Comparison of ENCODE assay signal across 10 mouse cellular contexts in the genomic region with DNA sequence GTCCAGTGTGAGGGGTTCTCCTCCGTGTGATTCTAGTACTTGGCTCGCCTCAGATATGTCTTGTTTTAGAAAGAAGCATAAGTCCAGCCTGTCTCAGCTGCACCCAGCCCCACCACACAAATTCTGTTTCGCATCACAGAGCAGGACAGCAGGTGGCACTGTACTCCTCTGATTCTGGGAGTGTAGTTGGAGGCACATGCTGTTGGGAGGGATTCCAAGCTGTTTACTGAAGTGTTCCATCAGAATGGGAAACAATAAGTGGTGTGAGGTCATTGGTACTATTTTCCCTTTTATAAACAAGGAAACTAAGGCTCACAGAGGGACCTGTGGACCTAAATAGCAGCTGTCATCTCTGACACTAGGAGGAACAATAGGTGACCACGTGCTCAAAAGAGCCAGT. TPM values are rescaled to one million over a fixed set of nuclear protein-coding genes. Genes with fewer than 3 reads are reported as not detected.
DNase-seq lines count a peak whose midpoint lies in the region; ATAC-seq and TF ChIP-seq lines count a peak whose summit lies in the region.
"Had no signal": no experiment of that assay in that cellular context is flagged by ENCODE, and none has a peak within 500 bp of the region (broad histone marks: within the 10 kb centered on the region; RNA-seq: fewer than 3 reads in every experiment).

No protein-coding gene starts in this region.

- TF ChIP-seq POLR2A in lung, adult 2 months (IDR thresholded peaks at IDR 0.05; ENCODE audit: borderline replicate concordance, extremely low read depth, low read depth, low read length), result no peak

- peaks cover 33% of the 10 kb centered on the region for H3K36me3 ChIP-seq in hindbrain, embryonic 16.5 days (ENCODE audit: control insufficient read depth, insufficient read depth, low read length)
- H3K36me3 ChIP-seq in stomach, embryonic 15.5 days, result peaks cover 40% of the 10 kb centered on the region

- H3K27ac ChIP-seq in hindbrain, embryonic 16.5 days (ENCODE audit: low read depth, low read length), result no peak overlapping the region
- H3K27ac ChIP-seq in stomach, embryonic 15.5 days, result no peak overlapping the region
- H3K27ac ChIP-seq: embryonic facial prominence, embryonic 12.5 days; limb, embryonic 12.5 days had no signal

- H3K4me2 ChIP-seq in hindbrain, embryonic 16.5 days (ENCODE audit: low read length), result no peak overlapping the region
- no peak overlapping the region for H3K4me2 ChIP-seq in stomach, embryonic 15.5 days
- H3K4me2 ChIP-seq: embryonic facial prominence, embryonic 12.5 days; limb, embryonic 12.5 days had no signal

- peak; percentile 74 for TF ChIP-seq CTCF in lung, adult 2 months (IDR thresholded peaks at IDR 0.05; ENCODE audit: insufficient read depth, low read length)

- no peak overlapping the region for H3K4me3 ChIP-seq in hindbrain, embryonic 16.5 days (ENCODE audit: low read length)
- no peak overlapping the region for H3K4me3 ChIP-seq in lung, adult 2 months (replicated peaks; ENCODE audit: extremely low read depth, low read depth, low read length)
- no peak overlapping the region for H3K4me3 ChIP-seq in stomach, embryonic 15.5 days (replicated peaks)
- H3K4me3 ChIP-seq: embryonic facial prominence, embryonic 12.5 days; limb, embryonic 12.5 days had no signal

- 53% methylated on average over 4 of the region's 4 CpGs for WGBS in hindbrain, embryonic 16.5 days
- 45% methylated on average over 4 of the region's 4 CpGs for WGBS in lung, adult 2 months
- WGBS in stomach, embryonic 15.5 days, result 65% methylated on average over 4 of the region's 4 CpGs

- DNase-seq in left cerebral cortex, postnatal 14 days (ENCODE audit: low spot score in 2 of 2), result peak; percentile 41 to 52
- DNase-seq in left cerebral cortex, adult 11 months (ENCODE audit: low spot score), result no peak
- peak; percentile 61 for DNase-seq in MN1 (ENCODE audit: low spot score)
- DNase-seq in brain, adult 2 months (ENCODE audit: low read depth, low spot score), result peak; percentile 85
- DNase-seq in lung, adult 2 months, result peak; percentile 14
- DNase-seq in c-Kit-positive CD71-positive TER-119-positive erythroid progenitor cells, embryonic 14.5 days (ENCODE audit: low spot score), result no peak

- H3K4me1 ChIP-seq in hindbrain, embryonic 16.5 days (ENCODE audit: control insufficient read depth, insufficient read depth, low read depth, low read length), result no peaks in the 10 kb centered on the region
- no peaks in the 10 kb centered on the region for H3K4me1 ChIP-seq in lung, adult 2 months (ENCODE audit: control insufficient read depth, insufficient read depth, low read length)
- H3K4me1 ChIP-seq in stomach, embryonic 15.5 days, result no peaks in the 10 kb centered on the region
- H3K4me1 ChIP-seq: embryonic facial prominence, embryonic 12.5 days; limb, embryonic 12.5 days had no signal

- no peak overlapping the region for H3K9ac ChIP-seq in hindbrain, embryonic 16.5 days (ENCODE audit: low read depth, low read length)
- H3K9ac ChIP-seq in stomach, embryonic 15.5 days, result no peak overlapping the region
- H3K9ac ChIP-seq: embryonic facial prominence, embryonic 12.5 days; limb, embryonic 12.5 days had no signal

- intact Hi-C loops in left cerebral cortex, postnatal 14 days (cut with DNase I), result no loop called here

- peak; percentile 77; the same call in 1 of the 2 replicates for ATAC-seq in hindbrain, embryonic 16.5 days
- ATAC-seq in stomach, embryonic 15.5 days (ENCODE audit: insufficient read depth, low FRiP score, low read depth), result 0 out of 2 replicates have a peak, but pooled peaks have one; percentile 39

- H3K27me3 ChIP-seq in hindbrain, embryonic 16.5 days (replicated peaks; ENCODE audit: control insufficient read depth, insufficient read depth, low read length), result no peaks in the 10 kb centered on the region
- H3K27me3 ChIP-seq in stomach, embryonic 15.5 days (replicated peaks), result no peaks in the 10 kb centered on the region
- H3K27me3 ChIP-seq: embryonic facial prominence, embryonic 12.5 days; limb, embryonic 12.5 days had no signal

- H3K9me3 ChIP-seq in hindbrain, embryonic 16.5 days (ENCODE audit: control insufficient read depth, low read length), result no peaks in the 10 kb centered on the region
- no peaks in the 10 kb centered on the region for H3K9me3 ChIP-seq in stomach, embryonic 15.5 days
- H3K9me3 ChIP-seq: embryonic facial prominence, embryonic 12.5 days; limb, embryonic 12.5 days had no signal

RNA-seq across cellular contexts. Expression of a gene that starts 18.9 kb away (rescaled TPM):
- 10 to 100 TPM; 27.9 to 35.1 TPM for total RNA-seq in left cerebral cortex, postnatal 14 days (2021)
- 16.4 and 19.0 TPM in 2 replicates for polyA plus RNA-seq in hindbrain, embryonic 16.5 days (2015; fragmentation: Nextera tagmentation; extraction: Ambion mirVana)
- 6.3 and 10.5 TPM in 2 replicates for polyA plus RNA-seq in lung, adult 2 months (2012; rRNA removed)
- 11.7 and 12.2 TPM in 2 replicates for polyA plus RNA-seq in stomach, embryonic 15.5 days (2015; fragmentation: Nextera tagmentation; extraction: Ambion mirVana)

Comparison
In these comparisons a context has a peak if more than half of its experiments do, and no peak if none do; other contexts are left out.
1. DNase-seq: peak in left cerebral cortex, postnatal 14 days (2 of 2), MN1 (single experiment), brain, adult 2 months (single experiment) and lung, adult 2 months (single experiment); none in left cerebral cortex, adult 11 months (single experiment) and c-Kit-positive CD71-positive TER-119-positive erythroid progenitor cells, embryonic 14.5 days (single experiment).